Mouse (Mus musculus) thymus, adult 2 months (tissue): ENCODE measurements around the gene D630039A03Rik.

ENCODE experiments used
- CTCF ChIP-seq: fragments of 200-500 bp; IDR thresholded peaks from 2 replicates; pipeline ENCODE4 v1.5.1; 2012; ENCODE audit warnings: mild to moderate bottlenecking, control low read depth, low read length, moderate library complexity, borderline replicate concordance; ENCODE audit not compliant: control insufficient read depth, poor library complexity, insufficient read depth; ENCODE audit errors: extremely low read depth
- POLR2A ChIP-seq: fragments of 200-500 bp; IDR thresholded peaks from 2 replicates; pipeline ENCODE4 v1.6.1; 2012; ENCODE audit warnings: mild to moderate bottlenecking, low read length, control low read depth, moderate library complexity; ENCODE audit not compliant: control insufficient read depth, poor library complexity, insufficient read depth; ENCODE audit errors: extremely low read depth

- TF ChIP-seq CTCF (no peak), POLR2A (no peak)
Measured at GRCm38 (mm10) chr4:57947476-57947875, 31.4 kb upstream of the D630039A03Rik start.
